Mouse (Mus musculus) intestine, embryonic 15.5 days (tissue): ENCODE results near the gene Pla2r1. TPM values are rescaled to one million over a fixed set of nuclear protein-coding genes. Genes with fewer than 3 reads are reported as not detected.

ENCODE experiments used
- ATAC-seq: fragments of 200-750 bp; cut with Nextera tagmentation; 2 replicates; pipeline ENCODE4 v1.8.0; 2017; ENCODE audit warnings: moderate TSS enrichment, moderate library complexity
- H3K27ac ChIP-seq: fragments of 300-500 bp; sonication (generic); 2 replicates; pipeline ENCODE4 v1.5.1; 2015; ENCODE audit warnings: mild to moderate bottlenecking, inconsistent platforms
- H3K27me3 ChIP-seq: fragments of 300-500 bp; sonication (generic); replicated peaks from 2 replicates; pipeline ENCODE4 v1.6.1; 2015; ENCODE audit warnings: inconsistent platforms
- H3K36me3 ChIP-seq: fragments of 300-500 bp; sonication (generic); 2 replicates; pipeline ENCODE4 v1.6.1; 2015; ENCODE audit warnings: inconsistent platforms
- H3K4me1 ChIP-seq: fragments of 300-500 bp; sonication (generic); replicated peaks from 2 replicates; pipeline ENCODE4 v1.6.1; 2015; ENCODE audit warnings: inconsistent platforms
- H3K4me2 ChIP-seq: fragments of 300-500 bp; sonication (generic); replicated peaks from 2 replicates; pipeline ENCODE4 v1.6.1; 2015; ENCODE audit warnings: mild to moderate bottlenecking, inconsistent platforms
- H3K4me3 ChIP-seq: fragments of 300-500 bp; sonication (generic); replicated peaks from 2 replicates; pipeline ENCODE4 v1.5.1; 2015; ENCODE audit warnings: inconsistent platforms
- H3K9ac ChIP-seq: fragments of 300-500 bp; sonication (generic); 2 replicates; pipeline ENCODE4 v1.6.1; 2015; ENCODE audit warnings: inconsistent platforms
- H3K9me3 ChIP-seq: fragments of 300-500 bp; sonication (generic); 2 replicates; pipeline ENCODE4 v1.6.1; 2016; ENCODE audit warnings: inconsistent platforms
- WGBS: fragments of 180-500 bp; shearing (Covaris S2); methylation state at CpG from one replicate; pipeline ENCODE4 v1.1.7; 2015; 5-methylcytosine and 5-hydroxymethylcytosine counted together
- polyA plus RNA-seq: library from polyadenylated mRNA; unstranded; fragments of >200 nt; fragmentation: Nextera tagmentation; extraction: Ambion mirVana; gene quantifications from 2 replicates; pipeline ENCODE4 v1.2.1, GENCODE M21; 2015

Gene Pla2r1
- polyA plus RNA-seq, 1 experiment from 2014 or later: 2.3 TPM

DNA sequence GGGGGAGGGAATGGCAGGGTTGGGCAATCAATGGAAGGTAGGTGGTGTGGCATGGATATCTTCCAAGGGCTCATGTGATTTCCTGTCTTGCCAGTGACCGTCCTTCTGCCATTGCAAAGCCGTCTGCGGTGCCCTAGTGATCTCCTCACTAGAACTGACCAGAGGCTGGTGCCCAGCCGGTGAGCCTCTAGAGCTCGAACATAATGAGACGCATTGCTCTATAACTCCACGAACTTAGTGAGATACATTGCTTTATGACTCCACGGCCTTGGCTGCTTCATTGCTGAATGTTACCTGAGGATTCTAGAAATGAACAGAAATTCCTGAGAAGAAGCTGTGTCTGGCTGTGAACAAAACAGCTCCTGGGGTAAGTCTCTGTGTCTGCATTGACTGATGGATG lies 12.8 kb downstream of the Pla2r1 start:
- ATAC-seq: no peak
- Histone ChIP-seq H3K27me3 (no peaks in the 10 kb centered on the region), H3K9me3 (no peaks in the 10 kb centered on the region), H3K36me3 (no peaks in the 10 kb centered on the region), H3K4me2 (no peak overlapping the region), H3K27ac (no peak overlapping the region), H3K4me3 (no peak overlapping the region), H3K9ac (no peak overlapping the region), H3K4me1 (no peaks in the 10 kb centered on the region)
- 87% methylated on average over 8 of the region's 8 CpGs for WGBS

DNA sequence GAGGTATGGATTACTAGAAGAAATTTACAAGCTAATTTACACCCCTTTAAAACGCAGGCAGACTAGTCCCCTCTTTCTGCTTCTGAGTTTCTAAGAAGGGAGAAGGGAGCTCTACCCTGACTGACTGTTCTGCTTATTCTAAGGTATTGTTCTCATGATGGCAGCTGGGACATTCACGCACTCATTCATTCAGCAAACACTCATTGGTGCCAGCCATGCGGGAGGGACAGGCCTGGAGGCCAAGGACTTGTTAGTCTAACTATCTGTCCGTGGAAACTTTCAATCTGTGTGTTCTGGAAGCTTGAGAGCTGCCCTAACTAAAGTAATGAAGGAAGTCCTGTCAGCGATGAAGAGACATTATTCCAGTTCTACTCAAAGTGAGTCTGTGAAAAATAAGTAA lies 14.4 kb downstream of the Pla2r1 start:
- WGBS: 76% methylated on average over 5 of the region's 5 CpGs
- Histone ChIP-seq H3K4me3 (no peak overlapping the region), H3K9me3 (no peaks in the 10 kb centered on the region), H3K4me1 (no peaks in the 10 kb centered on the region), H3K27me3 (no peaks in the 10 kb centered on the region), H3K36me3 (no peaks in the 10 kb centered on the region), H3K27ac (no peak overlapping the region), H3K9ac (no peak overlapping the region), H3K4me2 (no peak overlapping the region)
- ATAC-seq: no peak

DNA sequence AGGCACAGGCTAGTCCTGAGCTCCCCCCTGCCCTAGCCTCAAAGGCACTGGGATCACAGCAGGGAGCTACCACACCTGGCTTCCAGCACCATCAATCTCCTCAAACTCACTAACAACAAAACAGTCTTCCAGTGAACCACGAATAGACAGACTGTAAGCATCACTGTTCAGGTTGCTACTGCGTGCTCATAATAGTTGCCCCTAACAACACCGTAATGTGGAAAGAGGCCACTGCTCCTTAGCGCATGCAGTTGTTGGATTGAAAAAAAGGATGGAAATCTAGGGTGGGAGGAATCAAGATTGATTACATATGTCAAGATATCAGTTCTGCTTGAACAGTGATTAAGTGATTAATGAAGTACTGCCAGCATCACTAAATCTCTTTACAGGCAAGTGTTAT lies 14.8 kb downstream of the Pla2r1 start:
- ATAC-seq: no peak
- no peak overlapping the region for H3K9ac ChIP-seq
- no peaks in the 10 kb centered on the region for H3K36me3 ChIP-seq
- no peak overlapping the region for H3K4me2 ChIP-seq
- no peaks in the 10 kb centered on the region for H3K27me3 ChIP-seq
- 84% methylated on average over 4 of the region's 4 CpGs for WGBS
- H3K9me3 ChIP-seq: no peaks in the 10 kb centered on the region
- H3K4me3 ChIP-seq: no peak overlapping the region
- H3K4me1 ChIP-seq: no peaks in the 10 kb centered on the region
- no peak overlapping the region for H3K27ac ChIP-seq

DNA sequence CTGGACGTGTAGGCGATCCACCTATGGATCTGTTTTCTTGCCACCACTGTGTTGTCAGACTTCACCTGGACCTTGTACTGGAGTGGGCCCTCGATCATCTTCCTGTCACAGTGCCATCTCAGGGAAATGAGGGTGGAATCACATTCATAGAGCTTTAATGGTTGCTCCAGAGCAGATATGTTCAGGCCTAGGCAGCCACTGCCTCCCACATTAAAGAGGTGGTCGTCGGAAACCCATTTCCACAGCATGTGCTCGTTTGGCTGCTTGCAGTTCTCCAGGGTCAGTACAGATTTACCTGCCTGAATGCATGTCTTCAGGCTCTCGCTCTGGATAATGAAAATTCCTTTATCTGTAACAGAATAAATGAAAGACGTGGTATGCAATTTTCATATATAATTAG lies 18.4 kb downstream of the Pla2r1 start:
- H3K9me3 ChIP-seq: no peaks in the 10 kb centered on the region
- H3K4me2 ChIP-seq: no peak overlapping the region
- H3K27me3 ChIP-seq: no peaks in the 10 kb centered on the region
- no peaks in the 10 kb centered on the region for H3K4me1 ChIP-seq
- H3K36me3 ChIP-seq: no peaks in the 10 kb centered on the region
- H3K4me3 ChIP-seq: no peak overlapping the region
- H3K9ac ChIP-seq: no peak overlapping the region
- H3K27ac ChIP-seq: no peak overlapping the region
- whole genome bisulfite sequencing: 82% methylated on average over 8 of the region's 8 CpGs
- ATAC-seq: no peak

DNA sequence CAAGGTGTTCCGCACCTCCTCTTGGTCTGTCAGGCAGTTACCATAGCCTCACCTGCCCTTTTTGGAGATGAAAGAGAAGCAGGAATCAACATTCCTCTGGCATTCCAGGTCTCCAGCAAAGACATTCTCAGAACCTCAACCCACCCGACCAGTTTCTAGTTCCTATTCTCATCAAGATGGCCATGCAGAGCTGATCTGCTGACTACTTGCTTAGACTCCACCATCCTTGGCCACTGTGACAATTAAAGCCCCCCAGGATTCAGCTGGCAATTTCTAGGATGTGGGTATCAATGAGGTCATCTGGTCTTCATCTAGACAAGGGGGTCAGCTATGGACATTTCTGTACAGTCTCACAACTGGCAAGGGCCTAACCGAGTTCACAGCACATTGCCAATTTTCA lies 20.1 kb downstream of the Pla2r1 start:
- H3K27ac ChIP-seq: no peak overlapping the region
- H3K4me3 ChIP-seq: no peak overlapping the region
- H3K27me3 ChIP-seq: no peaks in the 10 kb centered on the region
- no peaks in the 10 kb centered on the region for H3K9me3 ChIP-seq
- 79% methylated on average over 3 of the region's 3 CpGs for WGBS
- H3K4me2 ChIP-seq: no peak overlapping the region
- ATAC-seq: no peak
- H3K4me1 ChIP-seq: no peaks in the 10 kb centered on the region
- H3K36me3 ChIP-seq: no peaks in the 10 kb centered on the region
- no peak overlapping the region for H3K9ac ChIP-seq

DNA sequence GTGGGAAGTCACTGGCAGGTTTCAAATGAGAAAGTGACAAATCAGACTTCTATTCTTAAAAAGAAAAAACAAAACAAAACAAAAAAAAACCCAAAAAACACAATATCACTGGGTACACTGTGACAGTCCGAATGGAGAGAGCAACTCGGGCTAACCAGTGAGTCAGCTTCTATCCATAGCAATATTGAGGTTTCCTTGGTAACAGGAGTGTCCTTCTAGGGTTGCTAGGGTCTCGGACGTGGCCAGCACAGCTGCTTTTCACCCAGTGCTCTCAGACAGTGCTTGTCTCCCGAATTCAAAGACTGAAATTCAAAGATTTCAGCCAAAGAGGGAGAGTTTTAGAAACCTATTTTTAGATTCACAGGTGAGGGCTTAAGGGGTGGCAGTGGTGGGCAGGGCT lies 20.6 kb downstream of the Pla2r1 start:
- Histone ChIP-seq H3K27ac (no peak overlapping the region), H3K27me3 (no peaks in the 10 kb centered on the region), H3K4me1 (no peaks in the 10 kb centered on the region), H3K9ac (no peak overlapping the region), H3K4me2 (no peak overlapping the region), H3K36me3 (no peaks in the 10 kb centered on the region), H3K9me3 (no peaks in the 10 kb centered on the region), H3K4me3 (no peak overlapping the region)
- no peak for ATAC-seq
- WGBS: 66% methylated on average over 5 of the region's 5 CpGs

DNA sequence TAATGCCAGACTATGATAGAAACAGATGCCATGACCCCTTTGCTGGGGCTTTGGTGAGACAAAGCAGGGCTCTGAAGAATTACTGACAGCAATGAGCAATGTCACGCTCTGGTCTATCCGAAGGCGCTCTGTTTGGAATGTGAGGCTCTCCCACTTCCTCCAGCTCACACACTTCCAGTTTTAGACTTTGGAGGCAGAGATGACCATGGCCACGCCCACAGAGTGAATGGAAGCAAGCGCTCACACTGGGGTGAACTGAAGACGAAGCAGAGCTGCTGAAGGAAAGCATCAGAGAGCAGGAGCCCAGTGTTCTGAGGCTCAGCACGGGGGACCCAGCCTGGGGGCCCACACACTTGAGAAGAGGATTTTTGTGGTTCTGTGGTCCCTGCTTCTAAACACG lies 37.3 kb downstream of the Pla2r1 start:
- no peak overlapping the region for H3K27ac ChIP-seq
- H3K4me1 ChIP-seq: peaks cover 8% of the 10 kb centered on the region; the same call in 1 of the 2 replicates
- 25% methylated on average over 8 of the region's 8 CpGs for WGBS
- H3K4me3 ChIP-seq: 0 out of 2 replicates have a peak overlapping the region, but pooled peaks have one; percentile 12
- peak overlapping the region; percentile 50 for H3K4me2 ChIP-seq
- peak overlapping the region; percentile 13; the same call in 1 of the 2 replicates for H3K9ac ChIP-seq
- no peaks in the 10 kb centered on the region for H3K27me3 ChIP-seq
- peak; percentile 59 for ATAC-seq
- no peaks in the 10 kb centered on the region for H3K36me3 ChIP-seq
- no peaks in the 10 kb centered on the region for H3K9me3 ChIP-seq

DNA sequence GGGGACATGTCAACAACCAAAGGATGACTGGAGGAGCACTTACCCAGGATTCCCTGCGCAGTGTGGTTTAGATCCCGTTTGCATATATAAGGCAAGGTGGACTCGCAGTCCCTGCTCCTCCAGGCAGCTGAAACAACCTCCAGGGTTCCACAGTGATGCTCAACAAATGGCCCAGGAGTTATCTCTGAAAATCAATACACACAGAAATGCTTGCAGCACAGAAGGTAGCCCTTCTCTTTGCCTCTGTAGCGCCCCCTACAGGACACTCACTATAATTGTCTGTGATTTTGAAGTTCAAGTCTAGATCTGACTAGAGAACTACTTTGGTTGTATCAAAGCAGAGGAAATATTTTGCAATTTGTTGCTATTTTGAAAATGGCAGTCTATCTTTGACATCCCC lies 38.2 kb downstream of the Pla2r1 start:
- Histone ChIP-seq H3K36me3 (no peaks in the 10 kb centered on the region), H3K9ac (no peak overlapping the region), H3K4me2 (no peak overlapping the region), H3K4me1 (peaks cover 8% of the 10 kb centered on the region; the same call in 1 of the 2 replicates), H3K27ac (no peak overlapping the region), H3K4me3 (no peak overlapping the region), H3K27me3 (no peaks in the 10 kb centered on the region), H3K9me3 (no peaks in the 10 kb centered on the region)
- WGBS: 77% methylated on average over 4 of the region's 4 CpGs
- ATAC-seq: no peak

DNA sequence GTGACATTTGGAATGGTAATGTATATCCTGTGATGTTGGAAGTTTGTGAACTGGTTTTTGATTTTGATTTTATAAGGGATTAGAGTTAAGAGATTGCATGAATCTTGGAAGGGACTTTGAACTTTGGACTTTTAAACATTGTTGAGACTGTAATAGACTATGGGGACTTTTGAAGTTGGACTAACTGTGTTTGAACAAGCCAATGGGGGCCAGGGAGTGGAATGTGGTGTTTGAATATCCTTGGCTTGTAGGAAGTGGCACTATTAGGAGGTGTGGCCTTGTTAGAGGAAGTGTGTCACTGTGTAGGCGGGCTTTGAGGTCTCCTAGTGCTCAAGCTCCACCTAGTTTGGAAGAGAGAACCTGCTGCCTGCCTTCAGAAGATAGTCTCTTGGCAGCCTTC lies 42.4 kb downstream of the Pla2r1 start:
- no peak overlapping the region for H3K4me2 ChIP-seq
- peaks cover 4% of the 10 kb centered on the region; the same call in 1 of the 2 replicates for H3K4me1 ChIP-seq
- H3K36me3 ChIP-seq: no peaks in the 10 kb centered on the region
- peak; percentile 53; the same call in 1 of the 2 replicates for ATAC-seq
- no peaks in the 10 kb centered on the region for H3K9me3 ChIP-seq
- H3K4me3 ChIP-seq: no peak overlapping the region
- 96% methylated on average over 1 of the region's 1 CpGs for WGBS
- H3K9ac ChIP-seq: no peak overlapping the region
- H3K27ac ChIP-seq: no peak overlapping the region
- no peaks in the 10 kb centered on the region for H3K27me3 ChIP-seq

DNA sequence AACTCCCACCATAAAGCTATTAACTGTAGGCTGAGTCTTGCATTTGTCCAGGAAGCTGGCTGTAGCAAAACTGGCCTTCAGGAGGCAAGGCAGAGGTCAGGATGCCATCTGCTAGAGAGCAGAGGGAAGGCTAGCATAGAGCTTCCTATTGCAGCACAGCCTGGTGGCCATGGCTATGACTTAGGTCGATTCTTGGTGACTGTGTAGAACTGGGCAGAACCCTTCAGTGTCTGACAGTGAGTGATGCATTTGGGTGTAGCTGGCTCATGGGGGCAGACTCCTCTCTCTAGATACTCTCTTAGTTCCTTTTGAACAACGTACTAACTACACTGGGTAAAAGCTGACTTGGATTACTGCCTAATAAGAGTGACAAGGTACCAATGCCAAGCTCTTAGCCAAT lies 48.0 kb downstream of the Pla2r1 start:
- Histone ChIP-seq H3K4me3 (no peak overlapping the region), H3K4me2 (no peak overlapping the region), H3K27me3 (no peaks in the 10 kb centered on the region), H3K27ac (no peak overlapping the region), H3K36me3 (no peaks in the 10 kb centered on the region), H3K4me1 (no peaks in the 10 kb centered on the region; the same call in 1 of the 2 replicates), H3K9me3 (no peaks in the 10 kb centered on the region), H3K9ac (no peak overlapping the region)
- WGBS: 41% methylated on average over 2 of the region's 2 CpGs
- ATAC-seq: no peak

DNA sequence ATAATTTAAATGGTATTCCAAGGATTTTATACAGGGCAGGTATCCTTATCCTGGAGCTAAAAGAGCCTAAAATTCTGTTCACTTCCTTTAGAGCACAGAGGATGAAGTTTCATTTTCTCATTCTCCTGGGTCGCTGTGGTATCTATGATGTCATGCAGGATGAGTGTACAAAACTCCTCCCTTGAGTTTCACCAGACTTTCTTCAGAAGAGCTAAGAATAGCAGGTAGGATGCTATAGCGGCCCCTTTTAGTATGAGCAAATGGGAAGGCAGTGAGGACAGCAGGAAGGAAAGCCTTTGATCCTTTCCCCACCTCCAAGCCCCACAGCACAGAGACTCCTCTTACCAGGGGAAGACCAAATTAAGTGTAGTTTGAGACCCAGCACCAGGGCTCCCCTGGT lies 48.4 kb downstream of the Pla2r1 start:
- Histone ChIP-seq H3K4me2 (no peak overlapping the region), H3K27me3 (no peaks in the 10 kb centered on the region), H3K9ac (no peak overlapping the region), H3K4me3 (no peak overlapping the region), H3K4me1 (no peaks in the 10 kb centered on the region; the same call in 1 of the 2 replicates), H3K9me3 (no peaks in the 10 kb centered on the region), H3K27ac (no peak overlapping the region), H3K36me3 (no peaks in the 10 kb centered on the region)
- WGBS: 34% methylated on average over 2 of the region's 2 CpGs
- no peak for ATAC-seq

DNA sequence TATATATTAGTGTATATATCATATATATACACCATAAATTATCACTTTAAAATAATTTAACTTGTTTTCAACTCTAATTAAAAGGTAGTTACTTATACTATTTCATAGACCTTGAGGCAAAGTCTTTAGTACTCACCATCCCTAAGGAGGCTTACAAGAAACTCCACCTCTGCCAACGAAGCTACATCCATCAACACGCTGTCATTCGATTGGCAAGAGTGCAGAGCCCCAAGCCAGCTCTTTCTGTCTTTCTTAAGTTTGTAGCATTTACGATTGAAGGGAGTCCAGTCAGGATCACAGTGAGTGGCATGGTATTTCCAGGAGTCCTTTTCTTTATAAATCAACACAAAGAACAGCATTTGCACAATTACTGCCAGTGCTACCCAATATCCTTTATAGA lies 49.1 kb downstream of the Pla2r1 start:
- ATAC-seq: no peak
- 79% methylated on average over 4 of the region's 4 CpGs for WGBS
- H3K36me3 ChIP-seq: no peaks in the 10 kb centered on the region

DNA sequence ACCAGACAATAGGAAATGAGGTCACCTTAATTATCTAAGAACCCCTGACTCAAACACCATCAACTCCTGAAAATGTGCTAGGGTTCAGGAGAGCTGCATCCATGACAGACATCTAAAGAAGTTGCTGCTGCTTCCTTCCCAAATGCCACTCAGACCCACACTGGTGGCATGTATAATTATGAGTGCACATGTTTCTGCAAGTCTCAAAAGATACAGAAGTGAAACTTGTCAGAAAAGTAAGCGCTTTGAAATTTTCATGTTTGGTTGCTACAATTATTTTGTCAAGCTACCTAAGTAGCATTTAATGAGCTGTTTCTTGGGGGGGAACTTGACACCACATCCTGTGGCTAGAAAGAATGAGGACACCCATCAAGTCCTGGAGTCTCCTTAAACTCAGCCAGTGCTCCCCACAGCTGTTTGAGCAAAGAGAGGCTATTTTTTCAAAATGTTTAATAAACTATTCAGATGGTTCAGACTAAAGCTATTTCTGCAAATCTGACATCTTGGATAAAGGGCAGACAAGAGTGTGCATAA lies 52.5 kb downstream of the Pla2r1 start:
- Histone ChIP-seq H3K4me1 (no peaks in the 10 kb centered on the region; the same call in 1 of the 2 replicates), H3K9me3 (no peaks in the 10 kb centered on the region), H3K27ac (no peak overlapping the region), H3K4me2 (no peak overlapping the region), H3K9ac (no peak overlapping the region), H3K36me3 (no peaks in the 10 kb centered on the region), H3K27me3 (no peaks in the 10 kb centered on the region), H3K4me3 (no peak overlapping the region)
- no peak for ATAC-seq
- WGBS: 80% methylated on average over 1 of the region's 1 CpGs

More for the DNA sequence above, 49.1 kb downstream of the Pla2r1 start:
- H3K4me3 ChIP-seq: no peak overlapping the region
- H3K27me3 ChIP-seq: no peaks in the 10 kb centered on the region
- H3K9me3 ChIP-seq: no peaks in the 10 kb centered on the region
- no peak overlapping the region for H3K9ac ChIP-seq
- H3K27ac ChIP-seq: no peak overlapping the region
- no peaks in the 10 kb centered on the region; the same call in 1 of the 2 replicates for H3K4me1 ChIP-seq
- no peak overlapping the region for H3K4me2 ChIP-seq
